Mouse (Mus musculus): ENCODE results near the gene Hsd17b11. TPM values are rescaled to one million over a fixed set of nuclear protein-coding genes. Genes with fewer than 3 reads are reported as not detected.

Gene Hsd17b11
- total and polyA plus RNA-seq, 3 experiments = 8.7 to 16.0 TPM; not detected in 1

DNA sequence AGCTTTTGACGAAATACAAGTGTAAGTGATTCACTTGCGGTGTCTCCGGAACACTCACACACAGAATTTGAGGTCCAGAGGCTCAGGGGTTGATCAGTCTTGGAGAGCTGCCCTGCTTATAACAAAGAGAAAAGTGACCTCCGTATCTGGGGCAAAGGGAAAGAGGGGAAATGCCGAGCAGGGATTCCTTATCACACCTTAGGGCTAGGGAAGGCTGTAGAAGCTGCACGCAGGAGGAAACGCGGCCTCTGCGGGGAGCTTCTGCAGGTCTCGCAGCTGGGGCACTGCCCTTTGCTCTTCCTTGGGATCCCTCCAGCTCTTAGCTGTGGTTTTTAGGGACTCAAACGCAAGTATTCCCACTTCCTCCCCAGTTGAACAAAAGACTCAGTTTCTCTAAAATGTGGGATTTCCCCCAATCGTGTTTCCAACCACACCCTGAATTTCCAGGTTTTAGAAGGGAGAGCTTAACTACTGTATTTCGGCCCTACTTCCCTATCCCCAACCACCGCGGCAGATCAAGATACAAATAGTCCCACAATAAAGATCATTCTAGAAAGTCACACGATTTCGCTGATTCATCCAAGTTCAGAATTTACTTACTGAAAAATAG, 3.6 kb upstream of the Hsd17b11 start:
- Histone ChIP-seq H3K4me1 (ENCODE audit: control insufficient read depth in 1 of 2, insufficient read depth in 2 of 2, low read length in 2 of 2) (peaks cover 5 to 18% of the 10 kb centered on the region in 2 experiments), H3K36me3 (ENCODE audit: control insufficient read depth in 1 of 2, insufficient read depth in 2 of 2, low read length in 2 of 2) (peaks cover 0 to 13% of the 10 kb centered on the region in 2 experiments; a peak in 2 of 4 replicates), H3K9me3 (replicated peaks; ENCODE audit: insufficient read depth, low read length) (no peaks in the 10 kb centered on the region), H3K27me3 (ENCODE audit: control insufficient read depth in 1 of 2, insufficient read depth in 2 of 2, low read length in 2 of 2) (no peaks in the 10 kb centered on the region), H3K4me3 (ENCODE audit: control insufficient read depth in 1 of 2, insufficient read depth in 1 of 2, low read depth in 2 of 2, low read length in 2 of 2) (peak overlapping the region; percentile 41 to 55), H3K79me2 (ENCODE audit: control insufficient read depth, insufficient read depth, low read length, poor library complexity) (peaks cover 6% of the 10 kb centered on the region), H3K27ac (ENCODE audit: control insufficient read depth, low read depth, low read length) (peak overlapping the region; percentile 49), H3K9ac (ENCODE audit: control insufficient read depth, low read depth, low read length, poor library complexity, severe bottlenecking) (peak overlapping the region; percentile 52)
- peak; percentile 31; the same call in 1 of the 2 replicates for TF ChIP-seq ETS1 (IDR thresholded peaks at IDR 0.05; ENCODE audit: low read depth, low read length)
- TF ChIP-seq USF2 (IDR thresholded peaks at IDR 0.05; ENCODE audit: borderline replicate concordance in 1 of 2, insufficient read depth in 1 of 2, low read depth in 1 of 2, low read length in 2 of 2) = no peak
- no peak for TF ChIP-seq POLR2A (IDR thresholded peaks at IDR 0.05; ENCODE audit: control insufficient read depth in 1 of 2, insufficient read depth in 1 of 2, low read depth in 1 of 2, low read length in 2 of 2, poor library complexity in 1 of 2)
- no peak for TF ChIP-seq POLR2AphosphoS2 (IDR thresholded peaks at IDR 0.05; ENCODE audit: low read length)
- TF ChIP-seq CHD1 (IDR thresholded peaks at IDR 0.05; ENCODE audit: low read depth, low read length) = no peak
- no peak for TF ChIP-seq MYB (IDR thresholded peaks at IDR 0.05; ENCODE audit: low read depth, low read length)
- TF ChIP-seq ZNF384 (IDR thresholded peaks at IDR 0.05; ENCODE audit: low read depth, low read length) = no peak
- TF ChIP-seq ZC3H11A (IDR thresholded peaks at IDR 0.05; ENCODE audit: low read depth, low read length) = no peak
- peak in 1 of 2 experiments; percentile 44; a peak in 3 of 4 replicates for TF ChIP-seq EP300 (IDR thresholded peaks at IDR 0.05; ENCODE audit: low read depth in 1 of 2, low read length in 2 of 2)
- 0 out of 2 replicates have a peak, but pooled peaks have one; percentile 26 for TF ChIP-seq GATA1 (IDR thresholded peaks at IDR 0.05; ENCODE audit: low read depth, low read length)
- TF ChIP-seq TCF12 (IDR thresholded peaks at IDR 0.05; ENCODE audit: low read depth, low read length) = no peak
- no peak for TF ChIP-seq NRF1 (IDR thresholded peaks at IDR 0.05; ENCODE audit: insufficient read depth, low read depth, low read length, poor library complexity, severe bottlenecking)
- TF ChIP-seq MAFK (IDR thresholded peaks at IDR 0.05; ENCODE audit: borderline replicate concordance, low read depth, low read length) = no peak
- no peak for TF ChIP-seq UBTF (IDR thresholded peaks at IDR 0.05; ENCODE audit: borderline replicate concordance, insufficient read depth, low read depth, low read length)
- no peak for TF ChIP-seq SMC3 (IDR thresholded peaks at IDR 0.05; ENCODE audit: low read depth, low read length)
- no peak for TF ChIP-seq USF1 (IDR thresholded peaks at IDR 0.05; ENCODE audit: low read depth, low read length)
- TF ChIP-seq MAX (IDR thresholded peaks at IDR 0.05; ENCODE audit: low read length) = no peak
- no peak for TF ChIP-seq MYC (IDR thresholded peaks at IDR 0.05; ENCODE audit: low read depth, low read length)
- TF ChIP-seq TAL1 (IDR thresholded peaks at IDR 0.05; ENCODE audit: low read length) = no peak
- TF ChIP-seq HCFC1 (IDR thresholded peaks at IDR 0.05; ENCODE audit: low read depth, low read length) = no peak
- TF ChIP-seq ELF1 (IDR thresholded peaks at IDR 0.05; ENCODE audit: low read depth, low read length) = no peak
- TF ChIP-seq ZMIZ1 (IDR thresholded peaks at IDR 0.05; ENCODE audit: low read depth, low read length) = no peak
- TF ChIP-seq MEF2A (IDR thresholded peaks at IDR 0.05; ENCODE audit: extremely low read depth, insufficient replicate concordance, low read depth, low read length, poor library complexity, severe bottlenecking) = no peak
- TF ChIP-seq KAT2A (conservative IDR thresholded peaks at IDR 0.05; ENCODE audit: low read depth, low read length) = no peak
- no peak for TF ChIP-seq E2F4 (IDR thresholded peaks at IDR 0.05; ENCODE audit: borderline replicate concordance, low read depth, low read length)
- no peak for TF ChIP-seq ZKSCAN1 (IDR thresholded peaks at IDR 0.05; ENCODE audit: low read depth, low read length)
- TF ChIP-seq POLR2AphosphoS5 (IDR thresholded peaks at IDR 0.05; ENCODE audit: borderline replicate concordance, low read depth, low read length) = no peak
- TF ChIP-seq MXI1 (IDR thresholded peaks at IDR 0.05; ENCODE audit: low read depth, low read length) = 0 out of 2 replicates have a peak, but pooled peaks have one; percentile 22
- TF ChIP-seq RCOR1 (IDR thresholded peaks at IDR 0.05; ENCODE audit: low read depth, low read length) = peak; percentile 33; the same call in 1 of the 2 replicates
- TF ChIP-seq RAD21 (IDR thresholded peaks at IDR 0.05; ENCODE audit: low read depth, low read length) = no peak
- no peak for TF ChIP-seq CHD2 (IDR thresholded peaks at IDR 0.05; ENCODE audit: low read length)
- TF ChIP-seq TBP (IDR thresholded peaks at IDR 0.05; ENCODE audit: low read depth, low read length) = 0 out of 2 replicates have a peak, but pooled peaks have one; percentile 19
- peak; percentile 40; the same call in 1 of the 2 replicates for TF ChIP-seq SIN3A (IDR thresholded peaks at IDR 0.05; ENCODE audit: low read length)
- no peak for TF ChIP-seq MAZ (IDR thresholded peaks at IDR 0.05; ENCODE audit: low read depth, low read length)
- no peak for TF ChIP-seq JUND (IDR thresholded peaks at IDR 0.05; ENCODE audit: low read depth, low read length)
- no peak for TF ChIP-seq CTCF (IDR thresholded peaks at IDR 0.05 in 2 of 3, conservative IDR thresholded peaks at IDR 0.05 in 1 of 3; ENCODE audit: control insufficient read depth in 1 of 3, insufficient read depth in 1 of 3, low read depth in 2 of 3, low read length in 3 of 3, poor library complexity in 1 of 3, severe bottlenecking in 1 of 3)
- TF ChIP-seq GABPA (IDR thresholded peaks at IDR 0.05; ENCODE audit: low read depth, low read length) = no peak
- peak; percentile 63 for DNase-seq (ENCODE audit: low read depth, low spot score)
